Mouse (Mus musculus): ENCODE measurements at regions not wholly inside any gene's neighbourhood (a gene's known extent, or its start where the extent isn't known, plus 50 kb on each side); places are given as distances from the start of the nearest gene placed in this dataset.

DNA sequence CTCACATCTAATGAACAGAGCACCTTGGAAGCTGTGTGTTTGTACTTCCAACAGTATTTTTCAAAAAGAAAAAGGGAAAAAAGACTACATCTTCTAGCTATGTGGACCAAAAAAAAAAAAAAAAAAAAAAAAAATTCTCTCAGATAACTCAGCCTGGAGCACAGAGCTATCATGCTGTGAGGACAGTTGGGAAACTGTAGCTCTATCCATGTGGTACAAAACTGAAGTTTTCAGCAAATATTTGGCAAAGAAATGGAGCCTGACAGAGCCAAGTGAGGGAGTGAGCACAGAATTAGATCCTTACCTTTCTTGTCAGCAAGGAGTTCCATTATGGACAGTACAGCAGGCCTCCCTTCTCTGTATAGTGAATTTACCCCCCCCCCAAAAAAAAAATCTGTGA is 550.2 kb downstream of the Rapgef2 start:
- Histone ChIP-seq H3K4me3 (ENCODE audit: control insufficient read depth in 1 of 2, insufficient read depth in 1 of 2, low read depth in 1 of 2, low read length in 2 of 2) (no peak overlapping the region), H3K4me1 (ENCODE audit: control insufficient read depth in 2 of 2, insufficient read depth in 2 of 2, low read length in 2 of 2) (no peaks in the 10 kb centered on the region), H3K4me2 (ENCODE audit: low read length) (no peak overlapping the region), H3K27me3 (ENCODE audit: control insufficient read depth, insufficient read depth, low read length) (no peaks in the 10 kb centered on the region), H3K27ac (replicated peaks in 1 of 2; ENCODE audit: control insufficient read depth in 1 of 2, insufficient read depth in 1 of 2, low read depth in 2 of 2, low read length in 2 of 2) (no peak overlapping the region), H3K9me3 (ENCODE audit: control insufficient read depth, low read length) (no peaks in the 10 kb centered on the region), H3K9ac (ENCODE audit: low read length) (no peak overlapping the region), H3K36me3 (ENCODE audit: control insufficient read depth, insufficient read depth, low read length) (no peaks in the 10 kb centered on the region)
- no peak for ATAC-seq (ENCODE audit: insufficient number of reproducible peaks, insufficient read depth, low FRiP score, low read depth)

DNA sequence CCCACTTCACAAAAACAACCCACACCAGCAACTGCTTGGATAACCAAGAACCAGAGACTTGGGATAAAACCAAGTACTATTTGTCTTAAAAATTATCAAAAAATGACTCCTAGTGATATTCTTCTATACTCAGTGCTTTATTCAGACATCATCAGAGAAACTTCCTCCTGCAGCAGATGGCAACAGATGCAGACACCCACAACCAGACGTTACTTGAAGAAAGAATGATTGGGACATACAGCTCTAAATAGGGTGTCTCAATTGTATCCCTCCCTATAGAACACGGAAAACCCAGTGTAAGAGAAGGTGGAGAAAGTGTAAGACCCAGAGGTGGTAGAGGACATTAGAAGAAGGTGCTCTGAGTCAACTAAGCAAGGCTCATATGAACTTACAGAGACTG is 569.6 kb downstream of the Rapgef2 start:
- H3K36me3 ChIP-seq (ENCODE audit: control insufficient read depth, insufficient read depth, low read length), result no peaks in the 10 kb centered on the region
- ATAC-seq (ENCODE audit: insufficient number of reproducible peaks, insufficient read depth, low FRiP score, low read depth), result no peak
- H3K9me3 ChIP-seq (ENCODE audit: control insufficient read depth, low read length), result no peaks in the 10 kb centered on the region
- H3K4me2 ChIP-seq (ENCODE audit: low read length), result no peak overlapping the region
- no peaks in the 10 kb centered on the region for H3K4me1 ChIP-seq (ENCODE audit: control insufficient read depth in 2 of 2, insufficient read depth in 2 of 2, low read length in 2 of 2)
- H3K27me3 ChIP-seq (ENCODE audit: control insufficient read depth, insufficient read depth, low read length), result no peaks in the 10 kb centered on the region
- no peak overlapping the region for H3K4me3 ChIP-seq (ENCODE audit: control insufficient read depth in 1 of 2, insufficient read depth in 1 of 2, low read depth in 1 of 2, low read length in 2 of 2)
- 71% methylated on average over 2 of the region's 2 CpGs for WGBS
- no peak overlapping the region for H3K9ac ChIP-seq (ENCODE audit: low read length)
- no peak overlapping the region for H3K27ac ChIP-seq (replicated peaks in 1 of 2; ENCODE audit: control insufficient read depth in 1 of 2, insufficient read depth in 1 of 2, low read depth in 2 of 2, low read length in 2 of 2)

DNA sequence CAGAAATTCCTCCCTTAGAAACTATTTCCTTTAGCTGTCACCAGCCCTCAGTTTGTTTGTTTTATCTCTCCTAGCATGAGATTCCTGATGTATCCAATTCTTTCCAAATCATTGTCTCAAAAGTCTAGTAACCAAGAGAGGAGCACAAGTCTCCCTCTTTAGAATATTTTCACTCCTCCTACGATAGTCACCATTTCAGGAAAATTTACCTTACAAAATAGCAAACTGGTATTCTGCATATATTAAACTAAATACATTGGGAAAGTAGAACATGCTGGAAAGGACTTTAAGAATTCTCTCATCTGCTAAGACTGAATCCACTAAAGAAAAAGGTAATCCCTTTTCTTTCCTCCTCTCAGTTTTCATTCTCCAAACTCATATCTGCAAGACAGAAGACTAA is 578.6 kb downstream of the Rapgef2 start:
- Histone ChIP-seq H3K4me1 (ENCODE audit: control insufficient read depth in 2 of 2, insufficient read depth in 2 of 2, low read length in 2 of 2) (no peaks in the 10 kb centered on the region), H3K27me3 (ENCODE audit: control insufficient read depth, insufficient read depth, low read length) (no peaks in the 10 kb centered on the region), H3K9me3 (ENCODE audit: control insufficient read depth, low read length) (no peaks in the 10 kb centered on the region), H3K4me2 (ENCODE audit: low read length) (no peak overlapping the region), H3K27ac (replicated peaks in 1 of 2; ENCODE audit: control insufficient read depth in 1 of 2, insufficient read depth in 1 of 2, low read depth in 2 of 2, low read length in 2 of 2) (no peak overlapping the region), H3K9ac (ENCODE audit: low read length) (no peak overlapping the region), H3K4me3 (ENCODE audit: control insufficient read depth in 1 of 2, insufficient read depth in 1 of 2, low read depth in 1 of 2, low read length in 2 of 2) (no peak overlapping the region), H3K36me3 (ENCODE audit: control insufficient read depth, insufficient read depth, low read length) (no peaks in the 10 kb centered on the region)
- WGBS, result 64% methylated on average over 1 of the region's 1 CpGs
- ATAC-seq (ENCODE audit: insufficient number of reproducible peaks, insufficient read depth, low FRiP score, low read depth), result no peak

DNA sequence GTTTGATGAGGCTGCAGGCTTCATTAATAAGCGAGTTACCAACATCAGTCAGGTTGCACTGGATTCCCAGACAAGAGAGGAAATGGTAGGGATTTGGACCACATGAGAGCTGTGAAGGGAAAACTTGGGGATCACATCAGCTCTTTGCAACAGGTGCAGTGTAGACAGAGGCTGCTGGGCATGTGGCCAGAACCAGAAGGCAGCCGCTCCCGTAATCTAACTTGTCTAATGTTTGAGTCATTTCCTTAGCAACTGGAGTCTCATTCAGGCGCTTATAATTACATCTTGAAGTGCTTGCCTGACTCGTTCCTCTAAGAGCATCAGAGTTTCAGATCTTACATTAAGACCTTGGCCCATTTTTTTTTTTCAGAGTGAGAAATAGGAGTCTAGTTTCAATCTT is 587.4 kb downstream of the Rapgef2 start:
- no peak overlapping the region for H3K4me2 ChIP-seq (ENCODE audit: low read length)
- no peaks in the 10 kb centered on the region for H3K9me3 ChIP-seq (ENCODE audit: control insufficient read depth, low read length)
- 47% methylated on average over 5 of the region's 5 CpGs for WGBS
- H3K27me3 ChIP-seq (ENCODE audit: control insufficient read depth, insufficient read depth, low read length), result no peaks in the 10 kb centered on the region
- no peaks in the 10 kb centered on the region for H3K36me3 ChIP-seq (ENCODE audit: control insufficient read depth, insufficient read depth, low read length)
- no peak overlapping the region for H3K27ac ChIP-seq (replicated peaks in 1 of 2; ENCODE audit: control insufficient read depth in 1 of 2, insufficient read depth in 1 of 2, low read depth in 2 of 2, low read length in 2 of 2)
- H3K4me1 ChIP-seq (ENCODE audit: control insufficient read depth in 2 of 2, insufficient read depth in 2 of 2, low read length in 2 of 2), result no peaks in the 10 kb centered on the region
- no peak; the same call in 1 of the 2 replicates for ATAC-seq (ENCODE audit: insufficient number of reproducible peaks, insufficient read depth, low FRiP score, low read depth)
- no peak overlapping the region for H3K9ac ChIP-seq (ENCODE audit: low read length)
- H3K4me3 ChIP-seq (ENCODE audit: control insufficient read depth in 1 of 2, insufficient read depth in 1 of 2, low read depth in 1 of 2, low read length in 2 of 2), result no peak overlapping the region

DNA sequence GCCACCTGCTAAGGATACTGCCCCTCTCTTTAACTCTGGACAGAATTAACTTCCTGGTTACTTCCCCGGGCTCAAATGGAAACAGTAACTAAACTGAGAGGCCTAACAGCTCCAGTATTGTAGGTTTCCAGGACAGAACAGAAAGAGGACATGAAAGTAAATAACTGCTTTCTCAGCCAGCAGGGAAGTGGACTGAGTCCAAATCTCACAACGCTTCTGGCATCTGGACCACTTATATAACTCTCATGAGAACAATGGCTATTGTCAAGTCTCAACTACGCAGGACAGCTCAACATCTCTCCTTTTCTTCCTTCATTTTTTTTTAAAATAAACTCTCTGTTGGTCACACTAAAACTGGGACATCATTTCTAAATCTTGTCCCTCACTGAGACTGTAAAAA is 594.8 kb downstream of the Rapgef2 start:
- Histone ChIP-seq H3K36me3 (ENCODE audit: control insufficient read depth, insufficient read depth, low read length) (no peaks in the 10 kb centered on the region), H3K9ac (ENCODE audit: low read length) (no peak overlapping the region), H3K27ac (replicated peaks in 1 of 2; ENCODE audit: control insufficient read depth in 1 of 2, insufficient read depth in 1 of 2, low read depth in 2 of 2, low read length in 2 of 2) (no peak overlapping the region; a peak in 1 of 4 replicates), H3K27me3 (ENCODE audit: control insufficient read depth, insufficient read depth, low read length) (no peaks in the 10 kb centered on the region), H3K4me2 (ENCODE audit: low read length) (no peak overlapping the region), H3K4me3 (ENCODE audit: control insufficient read depth in 1 of 2, insufficient read depth in 1 of 2, low read depth in 1 of 2, low read length in 2 of 2) (no peak overlapping the region), H3K9me3 (ENCODE audit: control insufficient read depth, low read length) (no peaks in the 10 kb centered on the region), H3K4me1 (ENCODE audit: control insufficient read depth in 2 of 2, insufficient read depth in 2 of 2, low read length in 2 of 2) (no peaks in the 10 kb centered on the region)
- 43% methylated on average over 3 of the region's 3 CpGs for WGBS
- no peak for ATAC-seq (ENCODE audit: insufficient number of reproducible peaks, insufficient read depth, low FRiP score, low read depth)

DNA sequence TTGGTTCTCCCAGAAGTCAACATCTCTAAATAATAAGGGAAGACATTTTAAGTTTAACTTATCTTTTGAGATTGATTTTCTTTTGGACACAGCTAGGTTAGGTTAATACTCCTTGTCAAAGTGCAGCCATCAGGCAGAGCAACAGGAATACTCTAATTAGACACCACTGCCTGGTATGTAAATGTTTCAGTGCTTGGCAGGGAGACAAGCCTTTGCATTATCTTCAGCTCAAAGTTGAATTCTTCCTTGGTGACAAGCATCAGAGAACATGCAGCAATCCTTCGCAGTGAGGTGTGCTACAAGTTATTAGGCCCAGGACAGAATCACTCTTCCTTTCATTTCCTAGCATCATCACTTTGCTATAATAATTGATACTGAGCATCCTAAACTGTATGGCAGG is 608.7 kb downstream of the Rapgef2 start:
- H3K4me3 ChIP-seq (ENCODE audit: control insufficient read depth in 1 of 2, insufficient read depth in 1 of 2, low read depth in 1 of 2, low read length in 2 of 2), result no peak overlapping the region
- H3K4me1 ChIP-seq (ENCODE audit: control insufficient read depth in 2 of 2, insufficient read depth in 2 of 2, low read length in 2 of 2), result no peaks in the 10 kb centered on the region
- ATAC-seq (ENCODE audit: insufficient number of reproducible peaks, insufficient read depth, low FRiP score, low read depth), result no peak
- H3K9me3 ChIP-seq (ENCODE audit: control insufficient read depth, low read length), result no peaks in the 10 kb centered on the region
- 67% methylated on average over 1 of the region's 1 CpGs for WGBS
- H3K9ac ChIP-seq (ENCODE audit: low read length), result no peak overlapping the region
- H3K36me3 ChIP-seq (ENCODE audit: control insufficient read depth, insufficient read depth, low read length), result no peaks in the 10 kb centered on the region
- no peak overlapping the region for H3K27ac ChIP-seq (replicated peaks in 1 of 2; ENCODE audit: control insufficient read depth in 1 of 2, insufficient read depth in 1 of 2, low read depth in 2 of 2, low read length in 2 of 2)
- no peak overlapping the region for H3K4me2 ChIP-seq (ENCODE audit: low read length)
- H3K27me3 ChIP-seq (ENCODE audit: control insufficient read depth, insufficient read depth, low read length), result no peaks in the 10 kb centered on the region

DNA sequence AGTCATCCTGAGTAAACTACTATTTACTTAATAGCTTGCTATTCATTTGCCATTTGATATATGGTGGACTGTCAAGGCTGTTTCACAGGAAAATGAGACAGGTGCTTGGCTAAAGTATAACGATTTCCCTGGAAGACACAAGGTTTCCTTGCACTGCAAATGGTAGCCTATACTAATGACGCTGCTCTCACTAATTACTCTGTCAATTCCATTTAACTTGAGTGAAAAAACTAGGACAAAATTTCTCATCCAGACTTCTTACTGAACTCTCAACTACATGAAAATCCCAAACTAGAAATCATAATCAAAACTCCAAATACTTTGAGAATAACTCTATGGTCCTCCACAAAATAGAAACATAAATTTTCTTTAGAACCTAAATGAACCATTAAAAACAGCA is 609.5 kb downstream of the Rapgef2 start:
- Histone ChIP-seq H3K36me3 (ENCODE audit: control insufficient read depth, insufficient read depth, low read length) (no peaks in the 10 kb centered on the region), H3K4me2 (ENCODE audit: low read length) (no peak overlapping the region), H3K4me1 (ENCODE audit: control insufficient read depth in 2 of 2, insufficient read depth in 2 of 2, low read length in 2 of 2) (no peaks in the 10 kb centered on the region), H3K27me3 (ENCODE audit: control insufficient read depth, insufficient read depth, low read length) (no peaks in the 10 kb centered on the region), H3K9me3 (ENCODE audit: control insufficient read depth, low read length) (no peaks in the 10 kb centered on the region), H3K9ac (ENCODE audit: low read length) (no peak overlapping the region), H3K4me3 (ENCODE audit: control insufficient read depth in 1 of 2, insufficient read depth in 1 of 2, low read depth in 1 of 2, low read length in 2 of 2) (no peak overlapping the region), H3K27ac (replicated peaks in 1 of 2; ENCODE audit: control insufficient read depth in 1 of 2, insufficient read depth in 1 of 2, low read depth in 2 of 2, low read length in 2 of 2) (no peak overlapping the region)
- ATAC-seq (ENCODE audit: insufficient number of reproducible peaks, insufficient read depth, low FRiP score, low read depth), result no peak
- 84% methylated on average over 2 of the region's 2 CpGs for WGBS

DNA sequence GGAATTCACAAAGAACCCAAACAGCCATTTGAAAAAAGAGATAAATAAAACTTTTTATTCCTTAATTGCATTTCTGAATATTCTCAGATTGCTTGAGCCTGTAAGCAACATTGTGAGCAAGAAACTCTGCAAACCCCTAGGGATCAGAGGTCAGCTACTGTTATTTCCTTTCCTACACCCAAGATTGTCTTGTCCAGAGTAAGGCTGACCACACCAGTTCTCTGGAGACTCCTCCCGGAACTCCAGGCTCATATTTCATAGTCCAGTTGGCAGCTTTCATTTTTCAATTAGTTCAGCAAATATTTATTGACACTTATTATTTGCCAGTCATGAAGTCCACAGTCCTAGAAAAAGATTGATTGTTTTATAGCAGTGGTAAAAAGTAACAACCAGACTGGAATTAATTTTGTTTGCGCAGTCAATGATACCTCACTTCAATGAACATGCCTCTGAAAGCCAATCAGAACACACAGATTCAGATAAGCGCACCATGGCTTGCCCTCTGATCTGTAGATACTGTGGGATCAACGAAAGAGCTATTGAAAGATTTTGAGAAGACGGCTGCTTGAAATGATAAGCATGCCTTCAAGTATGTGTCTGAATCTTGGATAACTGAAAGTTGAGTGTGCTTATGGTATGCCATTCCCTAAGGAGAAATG is 611.7 kb downstream of the Rapgef2 start:
- no peak for ATAC-seq (ENCODE audit: insufficient number of reproducible peaks, insufficient read depth, low FRiP score, low read depth)
- H3K4me3 ChIP-seq (ENCODE audit: control insufficient read depth in 1 of 2, insufficient read depth in 1 of 2, low read depth in 1 of 2, low read length in 2 of 2), result no peak overlapping the region

More for the DNA sequence above, 611.7 kb downstream of the Rapgef2 start:
- H3K36me3 ChIP-seq (ENCODE audit: control insufficient read depth, insufficient read depth, low read length), result no peaks in the 10 kb centered on the region
- H3K27me3 ChIP-seq (ENCODE audit: control insufficient read depth, insufficient read depth, low read length), result no peaks in the 10 kb centered on the region
- H3K9ac ChIP-seq (ENCODE audit: low read length), result no peak overlapping the region
- no peaks in the 10 kb centered on the region for H3K9me3 ChIP-seq (ENCODE audit: control insufficient read depth, low read length)
- H3K4me2 ChIP-seq (ENCODE audit: low read length), result no peak overlapping the region
- WGBS, result 77% methylated on average over 5 of the region's 5 CpGs
- H3K27ac ChIP-seq (replicated peaks in 1 of 2; ENCODE audit: control insufficient read depth in 1 of 2, insufficient read depth in 1 of 2, low read depth in 2 of 2, low read length in 2 of 2), result no peak overlapping the region
- H3K4me1 ChIP-seq (ENCODE audit: control insufficient read depth in 2 of 2, insufficient read depth in 2 of 2, low read length in 2 of 2), result no peaks in the 10 kb centered on the region

Measured in heart, embryonic 14.5 days (tissue).